Mouse (Mus musculus): ENCODE results near the gene Tmem51.

Tmem51 gene

DNA sequence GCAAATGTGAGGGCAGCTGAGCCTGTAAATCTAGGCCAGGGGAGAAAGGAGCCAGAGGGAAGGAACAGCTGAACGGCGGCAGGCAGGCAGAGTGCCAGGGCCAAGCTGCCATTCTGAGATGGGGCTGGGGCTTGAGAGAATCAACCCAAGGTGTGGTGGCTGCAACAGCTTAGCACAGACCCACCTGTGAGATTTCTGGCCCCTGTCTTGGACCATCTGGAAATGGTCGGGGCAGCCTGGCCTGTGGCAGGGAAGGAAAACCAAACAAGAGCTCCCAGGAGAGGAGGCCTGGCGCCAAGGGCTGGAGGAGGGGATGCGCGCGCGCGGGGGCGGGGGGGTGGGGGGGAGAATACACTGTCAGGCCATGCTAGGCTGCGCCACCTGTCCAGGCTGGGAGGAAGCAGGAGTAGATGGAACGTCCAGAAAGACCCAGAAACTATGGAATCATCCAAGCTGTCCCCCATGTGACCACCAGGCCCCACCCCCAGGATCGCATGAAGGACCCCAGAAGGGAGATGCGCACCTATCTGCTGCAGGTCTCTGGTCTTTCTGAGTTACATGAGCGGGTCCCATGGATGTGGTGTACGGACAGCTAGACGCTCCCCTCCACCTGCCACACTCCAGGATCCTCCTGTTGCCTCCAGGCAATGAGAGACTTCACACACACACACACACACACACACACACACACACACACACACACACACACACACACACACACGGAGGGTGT, 3.0 kb downstream of the Tmem51 start:
- DNase-seq (ENCODE audit: low spot score) = no peak

DNA sequence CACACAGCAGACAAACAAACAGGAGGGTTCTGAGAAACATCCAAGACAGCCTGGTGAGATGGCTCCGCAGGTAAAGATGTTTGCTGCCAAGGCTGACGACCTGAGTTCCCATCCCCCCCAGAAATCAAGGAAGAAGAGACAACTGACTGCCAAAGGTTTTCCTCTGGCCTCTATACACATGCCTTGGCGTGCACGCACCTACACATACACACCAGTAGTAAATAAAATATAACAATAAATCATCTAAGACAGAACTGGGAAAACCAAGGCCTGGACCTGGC, 3.7 kb downstream of the Tmem51 start:
- DNase-seq (ENCODE audit: low spot score) = no peak

DNA sequence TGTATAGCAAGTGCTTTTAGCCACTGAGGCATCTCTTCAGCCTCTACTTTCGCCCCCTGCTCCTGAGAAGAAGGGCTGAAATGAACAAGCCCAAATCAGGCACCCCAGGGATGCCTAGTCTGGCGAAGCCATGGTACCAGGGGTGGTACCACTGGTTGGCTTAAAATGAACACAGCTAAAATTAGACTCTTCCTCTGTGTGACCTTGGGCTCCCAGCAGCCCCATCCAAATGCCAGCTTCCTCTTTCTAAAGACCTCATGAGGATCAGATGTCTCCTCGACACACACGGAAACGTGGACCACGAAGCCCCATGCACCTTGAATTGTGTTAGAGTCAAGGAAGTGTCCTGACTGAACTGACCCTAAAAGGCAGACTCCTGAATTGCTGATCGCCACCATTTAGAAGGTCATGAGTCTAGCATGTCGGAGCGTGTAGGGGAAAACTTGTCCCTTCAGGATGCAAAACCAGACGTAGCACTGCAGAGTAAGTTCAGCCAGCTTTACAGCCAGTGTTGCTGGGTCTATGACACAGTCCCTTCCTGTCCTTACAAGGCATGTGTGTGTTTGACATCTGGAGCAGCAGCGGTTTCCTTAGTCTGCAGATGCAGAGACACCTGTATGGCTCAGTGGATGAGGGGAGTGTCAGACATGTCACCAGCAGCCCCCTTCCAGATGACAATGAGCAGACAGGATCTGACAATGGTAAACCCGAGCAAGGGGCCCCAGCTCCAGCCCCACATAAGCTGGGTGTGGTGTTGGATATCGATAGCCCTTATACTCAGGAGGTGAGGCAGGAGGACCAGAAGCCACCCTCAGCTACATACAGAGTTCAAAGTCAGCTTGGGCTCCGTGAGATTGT, 4.2 kb downstream of the Tmem51 start:
- DNase-seq (ENCODE audit: low spot score) = no peak

DNA sequence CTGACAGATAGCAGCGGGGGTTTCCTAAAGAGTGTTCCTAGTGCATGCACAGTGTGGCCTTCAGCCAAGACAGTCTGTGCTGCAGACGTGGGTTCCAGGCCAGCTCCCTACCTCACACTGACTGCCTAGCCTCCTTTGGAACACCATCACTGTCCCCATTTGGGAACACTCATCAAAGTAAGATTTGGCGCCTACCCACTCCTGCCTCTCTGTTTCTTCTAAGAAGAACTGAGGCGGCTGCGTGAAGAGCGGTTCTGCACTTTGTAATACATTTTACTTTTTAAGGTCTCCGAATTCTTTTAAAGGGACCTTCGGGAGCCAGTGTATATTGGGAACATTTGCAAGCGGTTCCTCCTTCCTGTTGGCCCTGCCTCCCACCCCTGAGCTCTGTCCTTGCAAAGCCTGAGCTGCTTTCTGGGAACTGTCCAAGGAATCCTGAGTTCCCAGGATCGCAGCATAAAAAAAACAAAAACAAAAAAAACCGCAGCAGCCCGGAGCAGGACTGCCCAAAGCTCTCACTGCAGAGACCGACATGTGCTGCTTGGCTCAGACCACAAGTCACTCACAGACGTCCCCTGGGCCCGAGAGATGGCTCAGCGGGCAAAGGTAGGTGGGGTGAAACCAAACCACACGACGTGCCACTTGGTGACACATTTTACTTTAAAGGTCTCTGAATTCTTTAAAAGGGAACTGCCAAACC, 6.4 kb downstream of the Tmem51 start:
- DNase-seq (ENCODE audit: low spot score) = no peak

DNA sequence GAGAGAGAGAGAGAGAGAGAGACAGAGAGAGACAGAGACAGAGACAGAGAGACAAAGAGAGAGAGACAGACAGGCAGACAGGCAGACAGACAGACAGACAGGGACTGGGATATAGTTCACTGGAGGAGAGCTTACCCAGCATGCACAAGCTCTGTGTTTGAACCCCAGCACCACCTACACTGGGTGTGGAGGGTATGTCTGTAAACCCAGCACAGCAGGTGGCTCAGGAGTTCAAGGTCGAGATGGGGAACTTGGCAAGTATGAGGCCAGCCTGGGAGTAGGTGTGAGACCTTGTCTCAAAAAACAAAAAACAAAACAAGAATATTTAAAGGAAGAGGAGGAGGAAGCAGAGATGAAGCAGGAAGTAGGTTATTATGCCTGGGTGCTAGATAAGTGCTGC, 7.2 kb downstream of the Tmem51 start:
- DNase-seq (ENCODE audit: low spot score) = no peak

DNA sequence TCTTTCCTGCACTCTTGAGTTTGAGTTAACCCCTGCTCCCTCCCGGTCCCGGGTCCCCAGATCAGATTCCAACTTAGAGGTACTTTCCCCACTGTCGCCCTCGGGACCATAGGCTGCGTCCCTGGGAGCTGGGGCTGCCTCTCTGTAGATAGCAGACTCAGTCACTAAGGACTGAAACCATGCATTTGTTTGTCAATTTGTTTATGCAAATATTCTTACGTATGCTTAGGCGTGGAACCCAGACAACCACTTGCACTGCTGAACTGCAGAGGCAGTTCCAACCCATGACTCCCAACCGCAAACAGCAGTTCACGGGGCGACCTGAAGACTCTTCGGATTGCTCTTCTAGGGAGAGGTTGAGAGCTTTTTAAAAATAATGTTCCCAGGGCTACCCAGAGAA, 8.2 kb downstream of the Tmem51 start:
- no peak for DNase-seq (ENCODE audit: low spot score)

DNA sequence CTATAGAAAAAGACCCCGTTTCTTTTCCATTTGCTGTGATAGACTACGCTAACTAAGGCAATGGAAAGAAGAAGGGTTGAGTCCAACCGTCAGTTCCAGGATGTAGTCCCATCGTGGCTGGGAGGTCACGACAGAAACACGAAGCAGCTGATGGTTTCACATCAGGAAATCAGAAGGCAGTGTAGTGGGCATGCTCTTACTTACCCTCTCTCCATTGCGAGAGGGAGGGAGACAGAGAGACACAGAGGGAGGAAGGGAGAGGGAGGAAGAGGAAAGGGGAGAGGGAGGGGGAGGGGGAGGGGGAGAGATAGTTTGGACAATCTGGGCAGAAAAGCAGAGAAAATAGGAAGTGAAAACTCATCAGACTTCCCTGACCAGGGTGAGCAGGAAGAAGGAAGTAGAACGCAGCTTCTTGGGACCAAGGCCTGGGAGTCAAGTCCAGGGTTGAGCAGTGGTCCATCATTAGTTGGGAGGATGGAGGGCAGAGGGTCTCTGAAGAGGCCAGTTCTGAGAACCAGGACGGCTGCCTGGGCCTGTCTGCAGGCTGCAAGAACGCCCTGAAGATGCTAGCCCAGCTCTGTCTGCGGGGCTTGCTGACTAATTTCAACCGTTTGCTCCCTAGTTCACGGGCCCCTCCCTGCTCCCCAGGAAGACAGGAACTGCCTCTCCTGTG, 9.9 kb downstream of the Tmem51 start:
- DNase-seq (ENCODE audit: low spot score) = no peak

DNA sequence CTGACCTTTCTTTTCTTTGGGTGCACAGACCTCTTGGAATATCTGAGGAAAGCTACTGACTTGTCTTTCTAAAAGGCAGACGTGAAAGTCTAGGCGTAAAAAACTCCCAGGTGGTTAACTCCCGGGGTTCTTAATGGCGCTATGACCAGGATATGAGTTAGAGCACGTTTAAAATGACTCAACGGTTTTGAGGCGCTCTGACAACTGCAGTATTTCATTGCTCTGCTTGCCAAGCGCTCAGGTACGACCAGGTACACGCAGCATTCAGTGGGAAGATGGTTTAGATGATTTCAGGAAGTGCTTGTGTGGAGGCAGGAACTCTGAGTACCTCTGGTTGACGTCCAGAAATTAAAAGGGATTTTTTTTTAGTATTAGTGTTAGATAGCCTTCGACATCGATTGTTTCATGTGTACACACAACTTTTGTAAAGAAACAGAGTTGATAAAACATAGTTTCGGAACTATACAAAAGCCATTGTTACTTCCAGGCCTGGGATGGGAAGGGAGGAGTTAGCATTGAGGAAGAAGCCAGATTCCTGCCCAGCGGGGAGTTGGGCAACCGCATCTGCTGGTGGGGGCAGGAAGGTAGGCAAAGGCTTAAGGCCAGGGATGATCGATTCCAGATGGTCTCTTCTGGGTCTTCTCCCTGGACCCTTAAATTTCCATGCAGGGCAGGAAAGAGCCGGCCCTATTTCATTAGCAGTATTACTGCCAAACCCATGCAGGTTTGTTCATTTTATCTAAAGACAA, 12.7 kb downstream of the Tmem51 start:
- DNase-seq (ENCODE audit: low spot score) = peak; percentile 33

DNA sequence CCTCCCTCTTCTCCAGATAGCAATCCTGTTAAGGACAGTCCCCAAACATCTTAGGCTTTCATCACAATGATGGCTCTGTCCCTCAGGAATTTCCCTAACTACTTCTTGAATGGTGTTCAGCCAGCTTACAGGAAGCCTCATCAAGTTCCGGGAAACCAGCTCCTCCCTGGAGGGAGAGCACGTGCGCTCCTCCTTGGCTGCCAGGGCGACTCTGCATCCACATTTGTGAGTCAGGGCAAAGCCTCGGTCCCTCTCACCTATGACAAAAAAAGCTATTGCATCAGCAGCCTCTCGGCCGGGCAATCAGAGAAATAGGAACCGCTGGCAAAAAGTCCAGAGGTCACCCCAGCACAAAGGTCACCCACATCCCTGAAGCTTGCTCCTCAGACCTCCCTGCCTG, 13.3 kb downstream of the Tmem51 start:
- peak; percentile 87 for DNase-seq (ENCODE audit: low spot score)

DNA sequence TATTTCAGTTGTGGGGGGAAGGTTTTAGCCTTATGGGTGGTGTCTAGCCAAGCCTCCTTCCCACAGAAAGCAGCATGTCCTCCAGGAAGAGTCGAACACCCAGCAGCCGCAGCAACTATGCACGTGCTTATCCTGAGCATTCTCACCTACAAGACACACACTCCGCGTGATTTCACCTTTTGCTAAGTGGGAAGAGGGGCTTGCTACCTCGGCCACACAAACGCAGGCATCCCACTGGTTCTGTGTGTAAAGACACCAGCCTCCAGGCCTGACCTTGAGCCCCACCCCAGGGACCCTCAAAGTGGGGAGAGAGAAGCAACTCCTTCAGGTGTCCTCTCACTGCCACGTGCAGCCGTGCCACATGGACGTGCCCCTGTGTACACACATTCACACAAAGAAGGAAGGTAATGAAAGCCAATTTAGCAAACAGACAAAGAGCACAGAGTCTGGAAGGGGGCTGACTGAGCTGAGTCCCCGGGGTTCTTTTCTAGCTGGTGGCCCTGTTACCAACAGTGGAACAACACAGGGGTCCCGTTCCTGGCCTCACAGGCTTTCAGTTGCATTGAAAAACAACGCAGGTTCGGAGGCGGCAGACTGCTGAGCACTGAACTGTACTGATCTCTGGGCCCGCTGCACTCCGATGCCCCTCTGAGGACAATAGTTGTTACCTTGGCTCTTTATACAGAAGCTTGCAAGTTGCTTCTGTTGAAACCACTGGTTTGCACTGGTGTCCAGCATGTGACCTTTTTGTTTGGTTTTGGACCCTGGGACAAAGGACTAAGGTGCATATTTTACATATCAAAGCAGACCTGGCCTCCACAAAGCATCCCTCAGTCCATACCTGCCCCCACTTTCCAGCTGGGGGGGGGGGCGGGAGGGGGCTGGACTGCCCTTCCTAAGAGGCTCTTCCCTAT, 14.9 kb downstream of the Tmem51 start:
- DNase-seq (ENCODE audit: low spot score) = no peak

DNA sequence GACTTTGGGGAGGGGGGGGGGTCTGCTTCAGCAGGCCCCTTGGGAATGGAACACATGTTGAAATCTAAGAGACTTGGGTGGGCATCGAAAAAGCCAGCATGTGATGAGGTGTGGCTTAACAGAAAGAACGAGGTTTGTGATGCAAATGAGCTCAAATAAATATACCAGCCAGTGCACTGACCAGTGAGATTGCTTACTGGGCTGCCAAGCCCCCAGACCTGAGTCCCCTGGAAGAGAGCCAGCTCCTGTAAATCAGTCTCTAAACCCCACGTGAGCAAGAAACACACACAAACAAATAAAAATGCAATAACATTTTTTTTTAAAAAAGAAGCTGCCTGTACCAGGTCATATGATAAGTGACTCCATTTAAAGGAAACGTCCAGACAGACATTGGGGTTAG, 17.5 kb downstream of the Tmem51 start:
- DNase-seq (ENCODE audit: low spot score) = no peak

DNA sequence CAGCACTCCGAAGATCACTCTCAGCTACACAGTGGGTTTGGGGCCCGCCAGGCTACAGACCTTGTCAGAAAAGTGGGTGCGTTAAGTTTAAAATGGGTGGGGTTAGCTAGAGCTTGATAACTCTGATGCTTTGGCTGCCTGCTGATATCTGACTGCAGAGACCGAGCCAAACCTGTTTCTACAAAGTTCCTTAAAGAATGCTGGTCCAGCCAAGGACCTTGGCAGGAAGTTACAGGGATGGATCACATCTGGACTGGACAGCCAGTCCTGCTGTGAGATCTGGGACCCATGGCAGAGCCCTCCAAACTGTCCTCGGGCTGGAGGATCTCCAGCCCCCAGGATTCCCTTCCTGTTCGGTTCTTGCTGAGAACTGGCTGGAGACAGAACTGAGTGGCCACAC, 18.3 kb downstream of the Tmem51 start:
- no peak for DNase-seq (ENCODE audit: low spot score)

DNA sequence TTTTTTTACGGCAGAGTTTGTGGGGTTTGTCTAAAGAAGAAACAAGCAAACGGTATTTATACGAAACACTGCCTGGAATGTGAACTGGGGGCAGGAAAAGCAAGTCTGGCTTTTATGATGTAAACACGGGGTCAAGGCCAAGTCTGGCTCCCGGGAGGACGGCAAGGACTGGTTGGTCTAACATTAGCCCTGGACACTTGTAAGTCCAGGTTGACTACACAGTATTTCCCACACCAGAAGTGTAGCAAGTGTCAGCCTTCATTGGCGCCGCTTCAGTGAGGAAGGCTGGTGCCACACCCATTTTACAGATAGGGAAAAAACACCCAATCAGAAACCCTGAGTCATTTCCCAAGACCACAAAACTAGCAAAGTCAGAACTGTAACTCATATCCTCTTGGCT, 18.8 kb downstream of the Tmem51 start:
- peak; percentile 74 for DNase-seq (ENCODE audit: low spot score)

DNA sequence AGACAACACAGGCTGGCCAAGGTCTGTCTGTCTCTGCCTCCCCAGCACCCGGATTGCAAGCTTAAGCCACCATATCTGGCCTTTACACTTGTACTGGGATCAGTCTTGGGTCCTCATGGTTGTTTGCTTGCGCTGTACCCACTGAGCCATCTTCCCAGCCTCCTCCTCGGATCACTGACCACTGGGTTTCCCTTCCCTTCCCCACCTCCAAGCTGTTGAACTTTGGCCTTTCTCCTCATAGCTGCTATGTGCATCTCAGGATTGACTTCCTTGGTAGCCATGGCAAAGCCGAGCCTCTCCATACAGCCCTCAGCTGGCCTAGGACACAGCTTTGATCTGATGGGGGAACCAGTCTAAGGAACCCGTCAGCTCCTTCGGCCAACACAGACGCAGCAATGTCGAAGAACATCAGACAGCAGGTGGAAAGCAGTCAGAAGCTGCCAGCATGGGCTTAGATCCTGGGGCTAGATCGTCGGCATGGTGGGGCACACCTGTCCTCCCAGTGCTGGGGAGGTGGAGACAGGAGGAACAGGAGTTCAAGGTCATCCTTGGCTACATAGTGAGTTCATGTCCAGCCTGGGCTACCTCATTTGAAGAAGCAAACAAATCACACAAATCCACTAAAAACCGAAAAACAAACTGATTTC, 19.4 kb downstream of the Tmem51 start:
- DNase-seq (ENCODE audit: low spot score) = no peak

DNA sequence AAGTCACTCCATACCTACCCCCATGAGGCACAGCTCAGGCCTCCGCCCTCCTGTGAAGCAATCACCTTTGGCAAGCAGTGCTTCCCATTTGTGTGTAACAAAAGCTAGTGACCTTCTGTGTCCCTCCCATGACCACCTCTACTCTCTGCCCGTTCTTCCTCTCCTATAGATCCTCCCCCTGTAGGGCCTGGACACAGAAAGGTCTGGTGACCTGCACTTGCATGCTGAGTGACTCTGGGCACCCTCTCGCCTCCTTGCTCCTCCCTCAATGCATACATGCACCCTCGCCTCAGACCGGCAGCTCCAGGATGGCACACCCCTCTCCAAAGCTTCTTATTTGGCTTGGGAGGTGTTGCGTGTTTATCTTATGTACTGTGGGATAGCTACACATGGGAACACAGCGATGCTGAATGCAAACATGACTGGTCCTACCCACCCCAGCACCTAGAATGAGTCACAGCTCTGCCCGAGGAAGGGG, 21.0 kb downstream of the Tmem51 start:
- DNase-seq (ENCODE audit: low spot score) = peak; percentile 63

DNA sequence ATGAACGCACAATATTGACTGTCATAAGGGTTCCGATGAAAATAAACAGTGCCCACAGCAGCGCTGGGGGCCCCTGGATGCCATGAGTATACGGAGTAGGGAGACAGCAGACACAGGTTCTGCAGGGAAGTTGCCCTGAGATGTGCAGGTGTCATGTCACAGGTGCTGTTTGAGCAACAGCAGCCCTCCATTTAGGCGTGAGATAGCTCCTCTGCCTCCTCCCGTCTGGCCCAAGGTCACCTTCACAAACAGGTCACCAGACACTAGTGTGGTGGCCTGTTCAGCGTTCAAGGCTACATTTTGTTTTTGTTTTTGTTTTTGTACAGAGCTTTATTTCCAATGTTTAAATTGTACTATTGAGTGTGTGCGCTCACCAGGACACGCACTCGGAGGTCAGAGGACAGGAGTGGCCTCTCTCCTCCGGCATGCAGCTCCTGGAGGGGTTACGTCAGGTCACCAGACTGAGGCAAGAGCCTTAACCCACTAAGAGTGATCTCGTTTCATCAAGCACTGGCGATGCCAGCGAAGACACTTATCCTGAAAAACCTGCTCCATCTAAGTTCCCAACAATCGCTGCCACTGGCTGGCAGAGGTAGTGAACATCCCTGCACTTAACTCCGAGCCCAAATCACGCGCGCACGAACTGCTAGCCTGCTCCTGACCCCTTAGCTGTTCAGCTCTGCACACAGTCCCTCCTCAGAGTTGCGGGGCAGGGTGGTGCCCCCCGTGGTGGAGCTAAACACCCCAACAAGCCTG, 22.4 kb downstream of the Tmem51 start:
- no peak for DNase-seq (ENCODE audit: low spot score)

DNA sequence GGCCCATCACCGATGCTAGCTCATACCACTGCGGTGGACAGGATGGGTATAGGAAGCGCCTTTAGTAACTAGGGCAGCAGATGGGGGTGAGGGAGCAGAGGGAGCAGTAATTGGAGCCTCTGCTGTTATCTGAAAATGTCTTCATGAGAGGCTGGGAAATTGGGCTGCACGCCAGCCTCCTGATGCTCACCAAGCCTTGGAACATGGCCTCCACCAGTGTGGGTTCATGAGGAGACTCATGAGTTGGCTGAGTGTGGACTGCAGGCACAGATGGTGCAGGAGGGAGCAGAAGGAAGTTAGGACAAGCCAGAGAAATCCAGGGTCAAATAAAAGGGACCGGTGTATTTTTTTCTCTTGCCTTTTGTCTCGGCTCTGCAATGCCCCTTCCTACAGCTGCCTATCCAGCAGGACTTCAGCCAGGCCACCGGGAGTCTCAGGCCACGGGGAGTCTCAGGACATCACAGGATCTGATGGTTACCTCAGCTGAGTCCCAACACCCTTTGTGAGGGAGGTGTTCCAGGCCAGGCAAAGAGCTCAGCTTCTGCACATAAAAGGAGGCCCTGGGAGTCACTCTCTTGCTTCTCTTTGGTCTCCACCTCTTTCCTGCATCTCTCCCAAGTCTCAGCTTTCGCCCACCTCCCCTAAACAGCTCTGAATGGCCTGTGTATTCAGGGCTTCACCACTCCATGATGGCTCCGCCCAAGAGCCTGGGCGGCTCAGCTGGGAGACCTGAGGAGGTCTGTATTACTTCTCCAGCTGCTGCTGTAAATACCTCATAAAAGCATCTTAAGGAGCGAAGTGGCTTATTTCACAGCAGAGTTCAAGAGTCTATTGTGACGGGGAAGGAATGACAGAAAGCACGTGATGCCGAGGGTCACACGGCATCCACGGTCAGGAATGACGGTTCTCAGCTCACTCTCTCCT, 23.4 kb downstream of the Tmem51 start:
- DNase-seq (ENCODE audit: low spot score) = no peak

DNA sequence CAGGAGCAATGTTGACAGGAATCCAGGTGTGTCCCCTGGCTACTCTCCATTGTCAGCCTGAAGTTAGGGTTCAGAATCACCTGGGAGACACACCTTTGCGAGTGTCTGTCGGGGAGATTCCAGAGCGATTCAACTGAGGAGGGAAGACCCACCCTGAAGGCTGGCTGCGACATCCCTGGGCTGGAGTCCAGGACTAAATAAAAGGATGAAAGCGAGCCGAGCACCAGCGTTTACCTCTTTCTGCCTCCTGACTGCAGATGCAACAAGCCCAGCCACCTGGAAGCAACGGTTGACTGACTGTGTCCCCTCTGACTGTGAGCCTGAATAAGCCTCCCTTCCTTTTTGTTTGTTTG, 24.3 kb downstream of the Tmem51 start:
- no peak for DNase-seq (ENCODE audit: low spot score)
